19 mouse cellular contexts compared by ENCODE assay signal in genomic region chr10:38886441-38886840, GRCm38 (mm10).
DNase-seq lines count a peak whose midpoint lies in the region; ATAC-seq and TF ChIP-seq lines count a peak whose summit lies in the region.
"Had no signal": no experiment of that assay in that cellular context is flagged by ENCODE, and none has a peak within 500 bp of the region (broad histone marks: within the 10 kb centered on the region; RNA-seq: fewer than 3 reads in every experiment).

No protein-coding gene starts in this region.

- CTCF ChIA-PET in Patski (lab: Charles Lee): interaction anchor here (1.2 to 2.0 kb wide), 2 partner anchors 24 to 181 kb away, joined by 3 to 5 read pairs; no protein-coding TSS in a partner anchor

- no peak for ATAC-seq in Patski
- ATAC-seq: forebrain, embryonic 13.5 days; forebrain, postnatal 0 days; intestine, embryonic 15.5 days had no signal

- POLR2A ChIA-PET in Patski (lab: Charles Lee): no interaction called here

- no peak overlapping the region for H3K27ac ChIP-seq in gastrocnemius, adult 2 months
- H3K27ac ChIP-seq in layer of hippocampus, adult 2 months: no peak overlapping the region
- H3K27ac ChIP-seq: embryonic facial prominence, embryonic 13.5 days; forebrain, embryonic 13.5 days; heart, embryonic 13.5 days; hindbrain, embryonic 13.5 days; intestine, embryonic 15.5 days had no signal

- TF ChIP-seq CTCF in gastrocnemius, adult 2 months (IDR thresholded peaks at IDR 0.05): peak; percentile 3; the same call in 1 of the 2 replicates
- TF ChIP-seq CTCF in layer of hippocampus, adult 2 months (conservative IDR thresholded peaks at IDR 0.05): peak; percentile 33; the same call in 1 of the 2 replicates
- TF ChIP-seq CTCF in Patski (IDR thresholded peaks at IDR 0.05): peak; percentile 10

- intact Hi-C loops in gastrocnemius, adult 2 months (cut with DNase I): no loop called here

- DNase-seq in gastrocnemius, adult 2 months: no peak
- DNase-seq in gastrocnemius, postnatal 25 days: no peak
- no peak for DNase-seq in layer of hippocampus, adult 2 months (ENCODE audit: low spot score in 2 of 2)
- DNase-seq in layer of hippocampus, adult 18-20 months (ENCODE audit: low spot score in 2 of 2): no peak
- DNase-seq in Patski (ENCODE audit: low read depth, low spot score): no peak
- peak; percentile 83 for DNase-seq in retina, postnatal 1 day
- no peak for DNase-seq in frontal cortex, postnatal 14 days (ENCODE audit: low spot score in 2 of 2)
- DNase-seq in ovary, postnatal 36 days (ENCODE audit: low spot score): no peak
- DNase-seq: adrenal gland, postnatal 14 days; cerebellum, adult 11-12 months; cerebellum, adult 9-10 months; cerebellum, postnatal 36 days; forebrain, postnatal 0 days; heart, postnatal 10 days had no signal

- no peak overlapping the region for H3K4me3 ChIP-seq in gastrocnemius, adult 2 months
- no peak overlapping the region for H3K4me3 ChIP-seq in layer of hippocampus, adult 2 months
- H3K4me3 ChIP-seq: embryonic facial prominence, embryonic 13.5 days; forebrain, embryonic 13.5 days; heart, embryonic 13.5 days; hindbrain, embryonic 13.5 days; intestine, embryonic 15.5 days had no signal

- in situ Hi-C loops in Patski (cut with MboI; ENCODE audit: low pct_unique_long_range_greater_than_20kb): no loop called here

- no peaks in the 10 kb centered on the region for H3K27me3 ChIP-seq in Patski
- H3K27me3 ChIP-seq: embryonic facial prominence, embryonic 13.5 days; forebrain, embryonic 13.5 days; heart, embryonic 13.5 days; hindbrain, embryonic 13.5 days; intestine, embryonic 15.5 days had no signal
